Mouse (Mus musculus): ENCODE data around the gene Stk11ip. TPM values are rescaled to one million over a fixed set of nuclear protein-coding genes. Genes with fewer than 3 reads are reported as not detected.

Gene Stk11ip
- polyA plus RNA-seq, 3 experiments from 2014 or later, result 6.5 to 11.9 (median 10.5) TPM

DNA sequence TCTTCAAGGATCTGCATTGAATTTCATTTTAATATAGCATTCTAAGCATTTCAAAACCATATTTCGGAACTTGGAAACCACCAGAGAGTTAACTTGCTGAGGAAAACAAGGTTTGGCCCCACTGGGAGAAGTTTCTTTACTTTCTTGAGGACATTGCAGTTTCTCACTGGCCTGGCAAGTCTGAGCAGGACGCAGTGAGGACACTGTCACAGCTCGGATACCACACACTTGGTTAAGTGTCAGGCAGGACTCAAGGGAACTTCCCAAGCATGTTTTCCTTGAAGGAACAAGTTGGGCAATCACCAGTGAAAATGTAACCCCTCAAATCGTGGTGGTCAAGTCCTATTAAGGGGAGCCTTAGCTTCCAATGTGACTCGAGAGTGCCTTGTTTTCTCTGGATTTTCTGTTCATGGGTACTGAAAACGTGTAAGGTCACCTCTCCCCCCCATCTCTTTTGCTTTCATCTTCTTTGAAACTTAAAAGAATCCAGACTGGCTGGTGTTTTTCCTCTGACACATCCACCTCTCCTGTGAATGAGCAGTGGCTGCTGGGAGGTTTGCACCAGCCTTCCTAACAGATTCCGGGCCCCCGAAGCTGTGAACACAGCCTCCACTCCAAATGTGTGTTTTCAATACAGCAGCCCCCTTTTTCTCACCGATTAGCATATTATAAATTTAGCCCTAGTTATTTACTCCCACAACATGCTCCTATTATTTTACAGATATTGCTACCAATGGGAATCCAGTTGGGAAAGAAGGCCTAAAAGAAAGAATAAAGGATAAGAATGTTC lies 16.9 kb upstream of the Stk11ip start:
- ATAC-seq, result no peak

DNA sequence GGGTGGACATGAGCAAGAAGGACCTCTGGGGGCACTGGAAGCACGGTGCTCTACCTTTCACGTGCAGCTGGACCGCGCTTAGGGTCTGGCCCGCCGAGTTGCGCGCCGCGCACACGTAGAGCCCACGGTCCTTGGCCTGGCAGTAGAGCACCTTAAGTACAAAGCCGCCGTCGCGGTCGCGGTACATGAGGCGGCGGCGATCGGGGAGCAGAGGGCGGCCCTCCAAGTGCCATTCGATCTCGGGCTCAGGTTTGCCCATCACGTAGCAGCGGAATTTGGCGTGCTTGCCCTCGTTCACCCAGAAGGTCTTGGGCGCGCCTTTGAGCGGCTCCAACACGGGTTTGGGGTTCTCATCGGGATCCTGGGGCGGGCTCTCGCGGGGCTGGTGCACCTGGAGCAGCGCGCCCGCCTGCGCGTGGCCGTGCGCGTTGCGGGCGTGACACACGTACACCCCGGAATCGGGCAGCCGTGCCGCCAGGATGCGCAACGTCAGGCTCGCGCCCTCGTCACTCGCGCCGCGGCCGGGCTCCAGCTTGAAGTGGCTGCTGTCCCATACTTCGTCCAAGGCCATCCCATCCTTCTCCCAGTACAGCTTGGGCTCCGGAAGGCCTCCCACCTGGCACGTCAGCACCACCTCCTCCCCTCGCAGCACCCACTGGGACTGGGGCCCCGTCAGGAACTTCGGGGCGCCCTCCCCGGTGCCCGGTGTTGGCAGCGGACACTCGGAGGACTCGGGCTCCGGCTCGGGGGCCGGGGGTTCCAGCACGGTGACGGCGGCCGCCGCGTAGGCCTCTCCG lies 16.0 kb upstream of the Stk11ip start:
- ATAC-seq, result no peak

DNA sequence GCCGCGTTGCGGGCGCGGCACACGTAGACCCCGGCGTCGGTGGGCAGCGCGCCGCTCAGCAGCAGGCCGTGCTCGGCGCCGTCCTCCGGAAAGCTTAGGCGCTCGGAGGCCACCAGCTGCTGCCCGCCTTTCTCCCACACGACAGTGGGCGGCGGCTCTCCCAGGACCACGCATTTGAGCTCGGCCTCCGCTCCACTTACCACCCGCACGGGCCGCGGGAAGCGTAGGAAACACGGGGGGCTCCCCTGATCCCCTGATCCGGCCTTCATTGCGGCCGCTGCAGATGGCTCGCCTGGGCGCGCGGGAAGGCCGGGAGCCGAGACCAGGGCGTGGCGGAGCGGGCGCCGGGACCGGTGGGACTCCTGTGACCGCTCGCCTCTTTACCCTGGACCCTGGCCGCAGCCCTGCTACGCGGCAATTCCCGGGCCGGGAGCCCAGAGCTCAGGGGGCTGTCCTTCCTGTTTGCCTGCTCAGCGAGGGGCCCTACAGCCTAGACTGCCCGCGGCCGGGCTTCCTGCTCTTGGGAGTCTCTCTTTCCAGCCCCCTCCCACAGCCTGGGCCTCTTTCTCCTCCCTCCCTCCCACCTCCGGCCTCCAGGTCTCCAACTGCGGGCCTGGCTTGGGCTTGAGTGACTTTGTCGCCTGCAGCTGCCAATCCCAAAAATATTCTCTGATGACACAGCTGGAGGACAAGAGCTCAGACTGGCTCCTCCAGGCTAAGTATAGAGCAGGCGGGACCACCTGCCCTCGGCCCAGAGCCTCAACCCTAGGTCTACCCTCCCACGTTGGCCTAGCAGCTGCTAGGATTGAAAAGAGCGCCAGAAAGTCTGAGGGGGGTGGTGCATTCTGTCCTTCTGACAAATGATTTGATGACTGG lies 15.1 kb upstream of the Stk11ip start, which contains the start of gene Obsl1:
Gene Obsl1 (minus strand): TSS at position 497 of the 876 bp plus-strand sequence.
- ATAC-seq, result no peak

DNA sequence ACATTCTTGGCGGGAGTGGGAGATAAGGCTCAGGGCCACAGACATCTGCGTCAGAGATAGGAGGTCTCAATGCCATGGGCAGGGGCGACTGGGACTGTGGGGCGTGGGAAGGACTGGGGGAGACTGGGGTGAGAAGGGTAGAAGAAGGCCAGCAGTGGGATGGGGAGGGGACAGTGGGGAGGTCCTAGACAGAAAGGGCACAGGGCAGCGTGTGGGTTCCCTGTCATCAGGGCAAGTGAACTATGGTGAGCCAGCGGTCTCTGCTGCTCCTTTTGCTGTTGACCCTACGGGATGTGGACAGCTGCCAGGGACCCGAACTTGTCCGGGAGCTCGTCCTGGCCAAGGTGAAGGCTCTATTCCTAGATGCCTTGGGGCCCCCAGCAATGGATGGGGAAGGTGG lies 14.3 kb upstream of the Stk11ip start, which contains the start of gene Inha:
Gene Inha (plus strand): TSS at position 72 of the 400 bp plus-strand sequence.
- no peak for ATAC-seq

DNA sequence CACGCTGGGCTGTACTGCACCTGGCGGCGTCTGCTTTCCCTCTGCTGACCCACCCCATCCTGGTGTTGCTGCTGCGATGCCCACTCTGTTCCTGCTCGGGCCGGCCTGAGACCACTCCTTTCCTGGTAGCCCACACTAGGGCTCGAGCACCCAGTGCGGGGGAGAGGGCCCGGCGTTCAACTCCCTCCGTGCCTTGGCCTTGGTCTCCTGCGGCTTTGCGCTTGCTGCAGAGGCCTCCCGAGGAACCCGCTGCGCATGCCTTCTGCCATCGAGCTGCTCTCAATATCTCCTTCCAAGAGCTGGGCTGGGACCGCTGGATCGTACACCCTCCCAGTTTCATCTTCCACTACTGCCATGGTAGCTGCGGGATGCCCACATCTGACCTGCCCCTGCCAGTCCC lies 11.7 kb upstream of the Stk11ip start:
- ATAC-seq, result no peak

DNA sequence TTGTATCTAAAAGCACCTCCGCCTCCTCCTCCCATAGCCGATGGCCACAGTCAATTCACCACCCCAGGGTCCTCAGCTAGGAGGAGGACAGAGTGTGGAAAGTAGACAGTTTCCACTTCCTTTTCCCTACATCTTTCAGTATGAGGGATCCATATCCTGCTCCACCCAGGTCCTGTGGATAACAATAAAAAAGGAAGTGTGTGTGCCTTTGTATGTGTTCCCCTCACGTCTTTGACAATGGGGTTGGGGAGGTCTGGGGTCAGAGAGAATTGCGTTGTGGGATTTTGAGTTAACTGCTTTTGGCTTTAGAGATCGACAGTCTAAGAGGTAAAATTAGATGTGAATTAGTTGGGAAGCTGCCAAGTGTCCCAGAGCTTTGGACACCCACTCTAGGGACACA lies 11.2 kb upstream of the Stk11ip start:
- no peak for ATAC-seq

DNA sequence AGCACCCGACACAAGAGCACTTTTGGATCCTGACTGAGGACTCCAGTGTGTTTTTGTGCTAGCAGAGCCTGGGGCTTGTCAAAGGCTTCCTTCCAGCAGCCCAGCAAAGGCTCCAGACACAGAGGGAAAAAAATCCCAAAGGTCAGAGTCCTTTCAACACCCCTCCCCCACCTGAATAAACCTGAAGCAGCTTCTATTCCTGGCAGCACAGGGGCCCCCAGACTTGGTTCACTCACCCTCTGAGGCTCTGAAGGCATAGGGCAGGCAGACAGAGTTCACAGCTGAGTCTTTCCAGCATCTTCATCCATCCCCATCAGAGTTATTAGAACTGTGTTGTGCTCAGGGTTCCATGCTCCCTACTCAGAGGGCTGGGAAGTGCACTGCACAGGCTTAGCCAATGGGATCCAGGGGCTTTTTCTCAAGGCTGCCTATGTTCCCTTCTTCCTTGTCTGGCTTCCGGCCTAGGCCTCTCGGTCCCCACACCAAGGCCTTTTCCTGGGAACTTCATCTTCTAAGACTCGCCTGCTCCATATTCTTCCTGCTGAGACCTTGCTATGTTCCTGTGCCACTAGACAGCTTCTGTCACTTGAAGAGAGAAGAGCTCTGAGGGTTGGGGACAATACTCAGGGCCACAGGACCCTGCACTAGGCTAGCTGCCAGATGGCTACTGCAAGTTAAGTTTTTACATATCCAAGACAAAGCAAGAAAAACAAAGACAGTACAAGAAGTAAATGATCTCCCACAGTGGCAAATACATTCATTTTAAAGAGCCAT lies 9.7 kb upstream of the Stk11ip start:
- no peak for ATAC-seq

DNA sequence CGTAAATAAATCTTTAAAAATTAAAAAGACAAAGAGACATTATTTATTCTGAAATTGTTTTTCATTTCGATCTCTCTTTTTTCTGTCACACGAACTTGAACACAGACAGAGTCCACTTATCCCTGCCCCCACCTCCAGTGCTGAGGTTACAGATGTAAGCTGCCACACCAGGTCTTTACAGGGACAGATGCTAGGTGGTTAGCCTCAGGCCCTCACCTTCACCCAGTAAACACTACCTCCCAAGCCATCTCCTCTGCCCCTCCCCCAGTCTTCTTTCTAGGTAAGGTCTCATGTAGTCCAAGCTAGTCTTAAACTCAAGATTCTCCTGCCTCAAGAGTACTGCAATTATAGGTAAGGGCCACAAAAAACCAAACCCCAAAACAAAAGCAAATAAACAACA lies 8.8 kb upstream of the Stk11ip start:
- ATAC-seq, result no peak

DNA sequence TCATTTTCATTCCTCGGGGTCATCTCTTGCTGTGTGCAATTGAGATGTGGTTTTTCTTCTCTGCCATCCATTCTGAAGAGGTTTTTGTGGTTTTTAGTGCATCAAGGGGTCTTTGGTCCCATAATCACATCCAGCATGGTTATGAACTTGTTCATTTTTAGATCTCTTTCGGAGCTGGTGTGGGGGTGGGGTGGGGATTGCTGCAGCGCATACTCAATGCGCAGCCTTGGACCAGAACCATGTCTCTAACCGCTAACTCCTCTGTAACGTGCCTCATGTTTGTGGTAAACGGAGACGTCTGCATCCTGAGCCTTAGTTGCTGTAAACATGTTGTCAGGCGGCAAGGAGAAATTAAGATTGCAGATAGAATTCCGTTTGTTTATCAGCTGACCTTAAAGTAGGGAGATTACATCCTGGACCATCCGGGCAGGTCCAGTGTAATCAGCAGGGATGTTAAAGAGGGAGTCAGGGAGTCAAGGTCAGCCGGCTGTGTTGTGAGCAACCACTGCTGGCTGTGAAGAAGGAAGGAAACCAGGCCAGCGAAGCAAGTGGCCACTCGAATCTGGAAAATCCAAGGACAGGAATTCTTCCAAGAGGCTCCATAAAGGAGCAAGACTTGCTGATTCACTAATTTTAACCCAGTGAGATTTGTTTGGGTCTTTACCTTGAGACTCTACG lies 4.5 kb upstream of the Stk11ip start:
- ATAC-seq, result no peak

DNA sequence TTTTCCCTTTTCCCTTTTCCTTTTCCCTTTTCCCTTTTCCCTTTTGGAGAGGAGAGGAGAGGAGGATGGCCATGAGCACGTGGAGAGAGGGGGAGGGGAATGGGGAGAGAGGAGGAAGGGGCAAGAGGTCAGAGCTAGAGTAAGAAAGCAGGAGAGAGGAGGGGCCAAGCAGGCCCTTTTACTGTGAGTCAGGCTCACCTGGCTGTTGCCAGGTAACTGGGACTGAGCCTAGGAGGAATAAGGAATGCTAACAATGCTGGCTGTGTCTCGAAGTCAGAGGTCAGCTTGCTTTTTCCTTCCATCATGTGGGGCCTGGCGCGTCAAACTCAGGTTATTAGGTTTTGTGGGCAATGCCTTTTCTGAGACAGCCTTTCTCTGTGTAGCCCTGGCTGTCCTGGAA lies 3.3 kb upstream of the Stk11ip start:
- no peak for ATAC-seq

DNA sequence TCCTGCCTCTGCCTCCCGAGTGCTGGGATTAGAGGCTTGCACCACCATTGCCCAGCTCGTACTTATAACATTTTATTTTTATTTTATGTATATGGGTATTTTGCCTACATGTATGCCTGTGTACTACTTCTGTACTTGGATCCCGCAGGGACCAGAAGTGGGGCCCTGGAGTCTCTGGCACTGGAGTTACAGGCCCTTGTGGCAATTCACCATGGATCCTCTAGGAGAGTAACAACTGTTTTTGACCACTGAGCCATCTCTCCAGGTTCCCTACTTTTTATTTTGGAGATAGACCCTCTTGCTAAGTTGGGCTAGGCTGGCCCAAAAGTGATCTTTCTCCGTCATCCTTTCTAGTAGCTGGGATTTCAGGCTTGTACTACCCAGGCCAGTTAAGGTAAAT lies 2.9 kb upstream of the Stk11ip start:
- no peak for ATAC-seq

DNA sequence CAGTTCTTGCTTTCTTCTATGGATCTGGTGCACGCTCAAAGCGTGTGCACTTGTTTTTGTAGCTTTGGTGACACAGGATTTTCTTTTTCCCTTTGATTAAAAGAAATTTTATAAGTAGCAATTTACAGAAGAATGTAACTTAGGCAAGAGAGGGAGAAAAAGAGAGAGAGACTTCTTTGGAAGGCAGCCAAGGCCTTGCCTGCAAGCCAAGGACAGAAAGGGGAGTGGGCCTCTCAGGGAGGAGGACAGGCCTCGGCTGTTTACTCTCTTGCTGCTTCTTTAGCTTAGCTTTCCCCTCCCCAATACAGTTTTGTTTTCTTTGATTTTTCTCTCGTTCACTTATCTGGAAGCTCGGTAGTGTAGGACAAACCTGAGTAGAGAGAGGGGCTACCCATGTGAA lies 1.8 kb upstream of the Stk11ip start:
- ATAC-seq, result no peak

DNA sequence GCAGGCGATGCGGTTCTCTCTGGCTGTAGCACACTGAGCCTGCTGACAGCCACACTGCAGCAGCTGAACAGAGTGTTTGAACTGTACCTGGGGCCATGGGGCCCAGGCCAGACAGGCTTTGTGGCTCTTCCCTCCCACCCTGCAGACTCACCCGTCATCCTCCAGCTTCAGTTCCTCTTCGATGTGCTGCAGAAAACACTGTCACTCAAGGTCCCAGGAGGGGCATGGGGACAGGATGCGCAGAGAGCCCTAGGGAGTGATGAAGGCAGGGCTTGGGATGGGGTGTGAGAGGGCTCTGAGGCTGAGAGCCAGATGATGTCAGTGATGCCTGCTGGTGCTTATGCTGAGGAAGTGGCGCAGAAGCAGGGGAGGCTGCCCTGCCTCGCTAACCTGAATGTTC lies 3.4 kb downstream of the Stk11ip start:
- ATAC-seq, result no peak

DNA sequence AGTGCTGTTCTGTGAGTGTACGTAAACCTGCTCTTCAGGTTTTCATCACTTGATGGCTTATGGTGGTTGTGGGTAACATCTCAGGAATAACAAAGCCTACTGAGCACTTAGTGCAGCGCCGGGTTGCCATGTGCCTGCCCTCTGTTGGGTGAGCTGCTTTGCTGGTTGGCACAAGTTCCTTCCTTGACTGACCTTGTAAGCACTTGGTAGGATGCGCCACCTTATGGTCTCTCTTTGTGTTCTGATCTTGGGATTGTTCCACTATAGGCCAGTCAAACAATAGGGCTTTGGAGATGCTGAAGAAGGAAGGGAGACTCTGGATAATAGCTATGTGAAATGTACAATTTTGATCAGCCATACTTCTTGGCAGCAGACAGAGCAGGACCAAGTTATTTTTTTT lies 9.2 kb downstream of the Stk11ip start:
- no peak for ATAC-seq

DNA sequence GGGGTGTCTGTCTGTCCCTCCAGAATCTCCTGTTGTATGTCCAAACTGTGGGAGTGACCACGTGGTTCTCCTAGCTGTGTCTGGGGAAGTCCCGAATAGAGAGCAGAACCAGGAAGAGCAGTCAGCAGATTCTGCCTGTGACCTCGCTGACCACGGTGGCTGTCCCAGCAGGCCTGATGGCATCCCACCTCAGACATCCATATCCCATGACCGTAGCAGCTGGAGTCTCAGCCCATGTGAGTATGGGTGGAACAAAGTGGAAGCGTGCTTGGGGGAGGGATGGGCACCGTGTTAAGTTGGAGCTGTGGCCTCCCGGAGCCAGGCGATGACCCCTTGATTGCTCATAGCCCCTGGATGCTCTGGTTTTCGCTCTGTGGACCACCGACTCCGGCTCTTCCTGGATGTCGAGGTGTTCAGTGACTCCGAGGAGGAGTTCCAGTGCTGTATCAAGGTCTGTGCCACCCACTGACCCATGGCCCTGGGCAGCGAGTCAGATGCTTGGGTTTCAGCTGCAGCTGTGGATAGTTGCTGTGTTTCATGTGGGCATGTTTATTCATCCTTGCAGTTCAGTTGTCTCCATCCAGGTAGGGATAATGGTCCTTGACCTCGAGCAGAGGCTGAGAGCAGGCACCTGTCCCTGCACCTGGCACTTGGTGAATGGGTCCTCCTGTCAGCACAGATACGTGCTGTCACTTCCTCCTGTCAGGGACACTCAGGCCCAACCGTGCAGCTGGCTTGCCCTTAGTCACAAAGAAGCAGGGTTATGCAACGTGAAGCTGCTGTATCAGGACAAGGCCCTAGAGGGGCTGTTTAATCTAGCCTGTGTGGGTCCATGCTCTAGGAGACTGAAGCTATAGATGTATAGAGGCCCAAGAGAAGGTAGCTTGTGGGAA lies 11.2 kb downstream of the Stk11ip start:
- ATAC-seq, result no peak

DNA sequence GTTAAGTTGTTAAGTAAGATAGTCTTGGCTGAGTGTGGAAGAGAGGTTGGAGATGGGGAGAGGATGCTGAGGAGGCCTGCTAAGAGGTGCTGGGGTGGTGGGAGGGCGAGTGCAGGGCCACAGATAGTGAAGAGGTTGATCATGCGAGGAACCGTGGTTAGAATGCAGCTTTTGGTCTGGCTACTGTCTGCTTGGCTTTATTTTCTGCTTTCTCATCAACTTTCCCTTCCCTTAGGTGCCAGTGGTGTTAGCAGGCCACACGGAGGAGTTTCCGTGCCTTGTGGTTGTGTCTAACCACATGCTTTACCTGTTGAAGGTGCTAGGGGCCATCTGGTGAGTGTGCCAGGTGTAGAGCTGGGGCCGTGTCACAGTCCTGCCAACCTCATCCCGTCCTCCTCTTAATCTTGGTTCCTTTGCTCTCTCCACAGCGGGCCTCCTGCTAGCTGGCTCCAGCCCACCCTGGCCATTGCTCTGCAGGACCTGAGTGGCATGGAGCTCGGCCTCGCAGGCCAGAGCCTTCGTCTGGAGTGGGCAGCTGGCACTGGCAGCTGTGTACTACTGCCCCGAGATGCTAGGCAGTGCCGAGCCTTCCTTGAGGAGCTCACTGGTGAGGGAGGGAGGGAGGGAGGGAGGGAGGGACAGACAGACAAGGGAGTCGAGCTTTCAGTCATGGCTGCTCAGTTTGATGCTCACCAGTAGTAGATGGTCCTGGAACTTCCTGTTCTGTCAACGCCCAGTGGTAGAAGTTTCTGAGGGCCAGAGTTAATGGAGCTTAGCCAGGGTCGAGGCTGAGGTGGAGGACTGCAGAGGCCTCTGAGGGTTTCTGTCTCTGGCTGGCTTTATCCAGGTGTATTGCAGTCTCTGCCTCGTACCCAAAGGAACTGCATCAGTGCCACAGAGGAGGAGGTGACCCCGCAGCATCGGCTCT lies 12.3 kb downstream of the Stk11ip start:
- ATAC-seq, result no peak

DNA sequence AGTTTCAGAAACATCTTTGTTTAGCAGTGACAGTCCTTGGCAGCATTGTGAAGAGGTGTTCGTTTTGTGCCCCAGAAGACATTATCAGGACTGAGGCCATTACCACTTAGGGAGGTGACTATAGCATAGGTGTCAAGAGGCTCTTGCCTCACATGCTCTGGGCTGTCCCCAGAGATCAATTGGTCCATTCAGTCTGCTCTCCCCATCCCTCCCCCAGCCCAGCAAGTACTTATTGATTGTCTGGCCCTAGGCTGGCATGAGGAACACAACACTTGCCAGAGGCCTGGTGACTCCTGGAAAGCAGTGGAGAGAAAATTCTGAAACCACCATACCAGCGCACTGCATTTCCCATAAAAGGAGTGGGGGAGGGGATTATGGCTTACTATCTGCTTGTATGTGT lies 16.3 kb downstream of the Stk11ip start:
- no peak for ATAC-seq

DNA sequence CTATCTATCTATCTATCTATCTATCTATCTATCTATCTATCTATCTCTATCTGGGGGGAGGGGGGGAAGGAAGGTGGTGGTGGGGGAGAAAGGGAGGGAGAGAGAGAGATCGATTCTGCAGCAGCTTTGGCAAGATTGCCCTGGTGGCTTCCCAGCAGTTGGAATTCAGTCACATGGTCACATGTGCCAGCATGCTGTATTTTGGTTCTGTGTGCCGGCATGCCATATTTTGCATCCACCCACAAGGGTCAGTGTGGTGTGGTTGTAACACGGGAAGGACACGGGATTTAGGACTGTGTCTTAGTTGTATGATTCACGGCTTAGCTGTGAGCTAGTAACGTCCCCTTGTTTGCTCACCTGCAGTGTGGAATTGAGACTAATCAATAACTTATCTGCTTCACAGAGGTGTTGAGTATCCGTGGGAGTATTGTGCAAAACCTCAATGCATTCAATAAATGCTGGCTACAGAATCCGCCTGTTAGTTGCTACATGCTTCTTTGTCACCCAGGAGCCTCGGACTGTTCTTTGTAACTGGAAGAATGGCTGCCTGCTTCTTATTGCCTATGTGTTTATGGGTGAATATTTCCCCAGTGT lies 17.4 kb downstream of the Stk11ip start:
- ATAC-seq, result no peak

DNA sequence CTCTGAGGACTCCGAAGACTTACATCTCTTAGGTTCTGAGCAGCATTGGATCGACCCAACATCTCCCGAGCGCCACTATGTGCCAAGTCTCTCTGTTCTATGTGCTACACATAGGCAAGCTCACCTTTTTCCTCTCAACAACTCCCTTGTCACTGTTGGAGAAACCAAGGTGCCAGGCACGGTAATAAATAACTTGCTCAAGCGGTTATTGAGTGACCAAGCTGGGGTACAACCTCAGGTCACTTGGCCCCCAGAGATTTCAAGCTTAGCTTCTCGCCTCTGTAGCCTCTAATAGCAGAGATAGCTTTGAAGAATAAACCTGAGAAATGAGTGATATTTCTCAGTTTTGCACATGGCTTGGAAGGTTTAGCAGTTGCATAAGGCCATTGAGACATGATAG lies 20.2 kb downstream of the Stk11ip start:
- ATAC-seq, result no peak

Measured in inflammation-experienced regulatory T-cells, adult 6 months (primary cell).